Mouse (Mus musculus): ENCODE results near the gene Ccs. TPM values are rescaled to one million over a fixed set of nuclear protein-coding genes. Genes with fewer than 3 reads are reported as not detected.
"Not testable (repeated sequence)": the region's sequence is repeated elsewhere in the genome, so short reads cannot be mapped to it uniquely, and the experiment has no call there.

The Ccs gene
- 30.0 and 30.6 TPM in 2 replicates for total RNA-seq (2015)
- 31.9 and 32.3 TPM in 2 replicates for total RNA-seq (2017)

DNA sequence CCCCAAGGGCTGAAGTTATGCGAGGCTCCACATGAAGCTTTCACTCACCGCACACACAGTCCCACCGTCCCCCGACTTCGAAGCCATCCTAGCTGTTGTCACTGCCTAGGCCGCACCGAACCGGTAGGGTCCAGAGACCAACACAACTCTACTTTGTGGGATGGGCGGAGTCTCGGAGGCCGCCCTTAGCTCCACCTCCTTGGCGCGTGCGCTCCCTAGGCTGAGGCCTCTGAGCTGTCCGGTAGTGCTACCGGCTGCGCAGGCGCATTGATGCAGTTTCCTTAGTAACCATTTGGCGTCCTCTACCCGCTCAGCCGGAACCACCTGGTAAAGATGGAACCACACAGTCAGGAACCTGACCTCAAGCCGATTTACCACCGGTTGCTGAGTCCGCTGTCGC lies at the start of gene Ccs, which contains the start of gene Ccdc87:
Gene Ccs, minus strand, starts transcription at position 184 of the 400 bp plus-strand sequence.
Gene Ccdc87, plus strand, starts transcription at position 218 of the 400 bp plus-strand sequence.
- ATAC-seq (replicated peaks; ENCODE audit: poor library complexity): peak; percentile 98

DNA sequence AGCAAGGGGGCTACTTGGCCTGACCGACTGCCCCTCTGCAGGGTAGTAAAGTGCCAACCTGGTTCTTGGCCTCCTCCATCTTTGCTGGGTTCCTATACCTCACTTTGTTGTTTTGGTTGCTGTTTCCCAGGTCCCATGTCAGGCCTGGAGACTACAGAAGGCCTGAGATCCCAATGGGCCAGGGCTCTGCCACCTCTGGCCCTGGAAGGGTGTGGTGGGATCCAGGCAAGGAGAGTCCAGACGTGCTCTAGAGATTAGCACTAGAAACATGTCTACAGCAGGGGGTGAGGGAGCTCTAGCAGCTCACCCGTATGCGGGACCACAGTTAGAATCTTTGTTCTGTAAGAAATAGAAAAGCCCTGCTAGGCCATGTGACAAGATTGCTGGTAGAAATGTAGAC lies 44.8 kb upstream of the Ccs start:
- ATAC-seq (replicated peaks; ENCODE audit: poor library complexity): peak; percentile 23; the same call in 1 of the 2 replicates

DNA sequence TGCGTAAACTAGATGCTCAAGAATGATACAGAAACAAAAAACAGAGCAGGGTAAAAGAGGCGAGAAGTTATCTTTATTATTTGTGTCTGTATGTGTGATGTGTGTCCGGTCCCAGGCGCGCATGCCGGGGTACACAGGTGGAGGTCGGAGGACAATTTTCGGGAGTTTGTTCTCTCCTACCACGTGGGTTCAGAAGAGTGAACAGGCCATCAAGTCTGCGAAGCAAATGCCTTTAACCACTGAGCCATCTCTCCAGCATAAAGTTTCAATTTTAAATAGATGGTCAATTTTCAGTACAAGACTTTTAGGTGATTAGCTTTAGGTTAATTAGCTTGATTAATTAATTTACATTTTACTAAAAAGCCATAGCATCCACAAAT lies 40.2 kb upstream of the Ccs start:
- ATAC-seq (replicated peaks; ENCODE audit: poor library complexity): no peak

DNA sequence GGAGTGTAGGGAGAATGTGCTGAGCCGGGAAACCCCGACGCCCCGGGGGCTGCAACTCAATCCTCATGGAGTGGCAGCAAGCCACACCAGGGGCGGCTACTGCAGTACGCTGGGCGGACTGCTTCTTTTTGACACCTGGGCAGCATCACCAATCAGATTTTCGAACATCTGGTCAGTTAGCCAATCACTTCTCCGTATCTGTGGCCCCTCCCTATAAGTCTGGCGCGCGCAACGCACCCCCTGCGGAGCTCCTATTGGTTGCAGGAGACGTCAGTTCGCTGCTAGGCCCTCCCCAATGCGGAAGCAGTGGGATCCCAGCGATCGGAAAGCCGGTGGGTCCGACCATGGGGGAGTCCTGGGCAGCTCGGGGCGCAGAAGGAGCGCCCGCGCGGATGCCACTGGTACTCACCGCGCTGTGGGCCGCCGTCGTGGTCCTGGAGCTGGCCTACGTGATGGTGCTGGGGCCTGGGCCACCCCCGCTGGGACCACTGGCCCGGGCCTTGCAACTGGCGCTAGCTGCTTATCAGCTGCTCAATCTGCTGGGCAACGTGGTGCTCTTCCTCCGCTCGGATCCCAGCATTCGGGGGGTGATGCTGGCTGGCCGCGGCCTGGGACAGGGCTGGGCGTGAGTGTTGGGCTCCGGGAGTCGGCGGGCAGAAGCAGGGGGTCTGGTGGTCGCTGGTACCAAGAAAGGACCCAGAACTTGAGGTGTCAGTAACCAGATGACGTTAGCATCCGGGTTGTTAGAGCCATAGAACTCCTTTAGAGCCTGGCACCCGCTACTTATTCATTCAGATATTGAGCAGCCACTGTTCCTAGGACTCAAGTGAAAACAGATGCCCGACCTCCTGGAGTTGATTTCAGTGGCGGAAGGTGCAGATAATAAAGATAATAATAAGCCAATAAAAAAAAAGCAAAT lies 39.5 kb upstream of the Ccs start, which contains the start of gene Zdhhc24:
Gene Zdhhc24, plus strand, starts transcription at position 264 of the 919 bp plus-strand sequence.
- ATAC-seq (replicated peaks; ENCODE audit: poor library complexity): peak; percentile 98

DNA sequence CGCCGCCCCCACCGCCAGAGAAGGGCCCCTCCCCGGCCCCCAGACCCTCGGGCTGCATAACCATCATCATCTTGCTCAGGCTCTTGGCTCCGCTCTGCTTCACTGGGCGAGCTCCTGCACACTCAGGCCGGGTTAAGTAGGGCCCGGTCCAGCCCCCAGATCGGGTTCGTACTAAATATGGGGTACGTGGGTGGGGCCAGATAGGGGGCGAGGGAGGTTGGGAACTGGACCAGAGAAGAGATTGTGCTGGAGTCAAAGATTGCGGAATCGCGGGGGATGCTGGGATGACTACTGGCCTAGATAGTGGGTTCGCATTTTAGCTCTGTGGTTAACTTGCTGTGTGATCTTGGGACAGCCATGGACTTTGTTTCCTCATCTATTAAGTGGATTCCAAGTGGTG lies 38.7 kb upstream of the Ccs start, which contains the start of gene Actn3:
Gene Actn3, minus strand, starts transcription at position 125 of the 400 bp plus-strand sequence.
- no peak for ATAC-seq (replicated peaks; ENCODE audit: poor library complexity)

DNA sequence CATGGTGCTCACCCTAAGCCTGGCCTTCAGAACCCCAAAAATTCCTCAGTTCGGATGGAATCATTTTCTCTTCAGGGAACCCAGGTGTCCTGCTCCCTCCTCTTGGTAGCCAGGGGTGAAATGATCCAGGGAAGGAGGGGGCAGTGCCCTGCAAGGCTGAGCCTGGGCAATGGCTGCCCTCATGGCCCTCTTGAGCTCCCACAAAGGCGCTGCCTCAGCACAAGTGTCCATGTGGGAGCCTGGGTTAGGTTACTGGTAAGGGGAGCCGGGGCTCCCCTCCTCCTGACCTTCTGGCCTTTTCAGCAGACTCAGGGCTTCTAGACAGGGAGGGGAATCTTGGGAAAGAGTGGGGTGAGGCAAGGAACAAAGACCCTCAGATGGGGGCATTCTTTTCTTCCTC lies 37.6 kb upstream of the Ccs start:
- no peak for ATAC-seq (replicated peaks; ENCODE audit: poor library complexity)

DNA sequence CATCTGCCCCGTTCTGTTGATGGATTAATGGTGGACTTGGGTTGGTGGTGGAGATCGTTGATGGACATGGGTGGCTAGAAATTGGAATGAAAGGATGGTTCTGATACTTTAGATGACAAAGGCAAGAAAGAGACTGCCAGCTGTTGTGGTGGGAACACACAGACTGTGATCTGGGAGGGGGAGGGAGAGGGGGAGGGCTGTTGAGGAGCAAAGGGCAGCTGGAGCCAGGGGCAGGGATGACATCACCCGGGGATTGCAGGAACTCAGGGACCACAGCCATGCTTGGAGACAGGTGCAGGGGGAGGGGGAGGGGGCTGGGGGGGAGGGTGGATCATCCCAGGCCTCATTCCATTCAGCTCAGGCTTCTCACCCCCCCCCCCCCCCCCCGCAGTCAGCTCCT lies 37.1 kb upstream of the Ccs start:
- no peak for ATAC-seq (replicated peaks; ENCODE audit: poor library complexity)

DNA sequence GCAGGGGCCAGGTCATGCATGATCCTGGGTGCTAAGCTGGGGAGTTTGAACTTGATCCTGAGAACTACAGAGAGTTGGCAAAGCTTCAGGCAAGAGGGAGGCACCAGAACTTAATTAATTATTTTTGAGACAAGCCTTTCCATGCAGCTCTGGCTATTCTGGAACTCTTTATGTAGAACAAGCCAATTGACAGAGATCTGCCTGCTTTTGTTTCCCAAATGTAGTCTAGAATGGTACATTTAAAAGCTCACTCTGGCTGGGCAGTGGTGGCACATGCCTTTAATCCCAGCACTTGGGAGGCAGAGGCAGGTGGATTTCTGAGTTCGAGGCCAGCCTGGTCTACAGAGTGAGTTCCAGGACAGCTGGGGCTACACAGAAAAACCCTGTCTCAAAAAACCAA lies 35.5 kb upstream of the Ccs start:
- ATAC-seq (replicated peaks; ENCODE audit: poor library complexity): not testable (repeated sequence)

DNA sequence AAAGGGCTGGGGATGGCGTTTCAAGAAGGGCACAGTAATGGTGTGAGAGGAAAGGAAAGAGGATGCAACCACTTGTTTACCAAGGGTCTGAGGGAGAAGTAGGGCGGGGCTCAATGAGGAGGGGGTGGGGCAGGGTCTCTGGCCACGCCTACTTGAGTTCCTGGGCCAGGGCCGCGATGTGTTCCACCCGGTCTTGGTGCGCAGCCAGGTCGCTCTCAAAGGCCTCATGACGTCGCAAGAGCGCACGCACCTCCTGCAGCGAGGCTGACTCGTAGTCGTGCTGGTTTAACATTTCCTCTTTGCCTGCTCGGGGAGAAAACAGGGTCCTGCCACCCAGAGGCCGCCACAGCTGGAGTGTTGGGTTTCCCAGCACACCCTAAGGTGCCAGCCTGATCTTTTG lies 26.0 kb upstream of the Ccs start:
- peak; percentile 63 for ATAC-seq (replicated peaks; ENCODE audit: poor library complexity)

DNA sequence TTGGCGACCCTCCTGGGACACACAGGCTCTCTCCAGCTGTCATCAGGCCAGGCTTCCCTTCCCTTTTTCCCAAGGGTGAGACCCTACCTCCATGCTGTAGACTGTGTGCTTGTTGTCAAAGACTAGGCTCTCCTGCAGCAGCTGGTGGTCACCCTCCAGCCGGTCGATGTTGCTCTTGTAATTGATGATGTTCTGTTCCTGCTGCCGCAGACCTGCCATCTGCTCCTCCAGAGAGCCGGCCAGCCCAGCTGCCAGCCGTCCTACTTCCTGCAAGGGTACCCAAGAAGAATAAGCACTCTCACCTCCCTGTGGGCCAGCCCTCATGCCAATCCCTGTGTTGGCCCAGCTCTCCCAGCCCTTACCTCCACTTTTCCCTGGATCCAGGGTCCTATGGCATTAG lies 23.9 kb upstream of the Ccs start:
- no peak for ATAC-seq (replicated peaks; ENCODE audit: poor library complexity)

DNA sequence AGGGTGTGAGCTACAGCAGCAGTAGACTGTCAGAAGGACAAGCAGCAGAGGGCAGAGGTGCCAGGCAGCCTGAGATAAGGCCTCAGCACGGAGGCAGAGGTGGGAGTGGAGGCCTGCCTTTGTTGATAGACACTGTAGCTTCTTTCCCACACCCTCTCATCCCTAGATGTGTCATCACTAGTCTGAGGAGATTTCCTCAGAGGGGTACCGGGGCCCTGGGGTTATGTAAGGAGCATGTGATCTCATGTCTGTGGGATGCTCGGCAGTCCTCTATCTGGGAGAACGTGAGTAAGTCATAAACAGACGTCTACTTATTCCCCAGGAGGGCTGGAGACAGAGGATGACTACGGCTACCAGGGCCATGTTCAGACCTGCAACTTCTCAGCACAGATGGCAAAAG lies 19.9 kb upstream of the Ccs start:
- peak; percentile 96 for ATAC-seq (replicated peaks; ENCODE audit: poor library complexity)

DNA sequence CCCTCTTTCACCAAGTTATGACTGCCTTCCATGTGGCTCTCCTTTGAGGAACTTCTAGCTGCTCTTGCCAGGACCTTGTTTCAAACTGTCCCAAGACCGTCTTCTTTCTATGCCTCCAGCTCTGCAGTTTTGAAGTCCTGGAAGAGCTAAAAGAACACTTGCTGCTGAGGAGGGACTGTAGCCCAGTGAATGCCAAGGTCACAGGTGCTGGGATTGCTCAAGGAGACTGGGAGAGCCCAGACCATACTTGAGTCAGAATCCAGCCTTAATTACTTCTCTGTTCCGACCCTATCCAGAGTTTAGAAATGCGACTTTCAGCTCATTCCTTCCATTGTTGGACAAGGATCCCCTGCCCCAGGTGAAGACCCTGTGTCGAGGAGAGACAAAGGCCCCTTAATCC lies 16.8 kb upstream of the Ccs start:
- no peak for ATAC-seq (replicated peaks; ENCODE audit: poor library complexity)

DNA sequence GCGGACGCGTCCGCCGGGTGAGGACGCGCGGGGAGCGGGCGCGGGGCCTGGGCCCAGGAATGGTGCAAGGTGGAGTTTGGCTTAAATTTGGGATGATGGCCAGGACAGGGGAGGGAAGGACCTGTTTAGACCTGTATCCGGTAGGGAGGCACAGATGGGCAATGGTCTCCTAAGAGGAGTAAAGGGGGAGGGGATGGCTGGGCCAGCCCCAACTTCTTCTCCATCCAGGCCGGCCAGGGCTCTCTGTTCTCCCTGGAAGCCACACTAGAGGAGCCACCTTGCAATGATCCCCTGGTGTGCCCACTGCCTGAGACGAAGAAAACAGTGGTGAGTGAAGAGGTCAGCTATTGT lies 16.3 kb upstream of the Ccs start:
- no peak for ATAC-seq (replicated peaks; ENCODE audit: poor library complexity)

DNA sequence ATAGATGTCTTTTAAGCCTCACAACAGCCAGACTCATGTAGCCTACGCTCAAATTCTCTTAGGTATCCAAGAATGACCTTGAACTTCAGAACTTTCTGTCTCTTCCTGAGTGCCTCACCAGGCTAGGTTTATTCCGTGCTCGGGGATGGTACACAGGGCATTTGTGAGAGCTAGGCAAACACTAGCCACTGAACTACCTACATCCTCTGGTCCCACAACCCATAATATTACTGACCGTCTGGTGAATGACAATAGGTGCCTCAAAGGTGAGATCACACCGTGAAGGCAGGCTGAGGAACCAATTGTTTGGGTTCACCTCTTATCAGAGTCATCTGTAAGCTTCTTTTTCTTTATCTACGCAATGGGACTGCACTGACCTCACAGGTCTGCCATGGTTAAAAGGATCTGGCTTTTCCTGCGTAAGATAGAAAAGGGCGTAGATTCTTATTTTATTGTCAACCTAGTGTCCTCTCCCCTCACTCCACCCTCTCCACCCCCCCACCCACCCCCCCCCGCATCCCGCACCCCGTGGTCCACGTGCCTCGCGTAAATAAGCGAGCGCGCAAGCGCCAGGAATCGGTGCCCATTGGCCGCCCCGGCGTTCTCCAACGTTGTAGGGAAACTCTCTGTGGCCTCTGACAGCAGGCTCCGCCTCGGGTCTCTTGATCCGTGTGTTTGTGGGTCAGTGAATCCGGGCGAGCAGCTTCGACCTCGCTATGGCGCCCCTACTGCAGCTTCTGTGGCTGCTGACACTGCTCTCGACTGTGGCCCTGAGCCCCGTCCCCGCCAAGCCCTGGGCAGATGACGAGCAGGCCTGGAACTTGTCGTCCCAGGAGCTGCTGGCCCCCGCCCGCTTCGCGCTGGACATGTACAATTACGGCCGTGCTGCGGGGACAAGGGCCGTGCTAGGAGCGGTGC lies 15.7 kb upstream of the Ccs start, which contains the start of gene Ctsf:
Gene Ctsf, plus strand, starts transcription at position 579 of the 918 bp plus-strand sequence.
- ATAC-seq (replicated peaks; ENCODE audit: poor library complexity): peak; percentile 54

DNA sequence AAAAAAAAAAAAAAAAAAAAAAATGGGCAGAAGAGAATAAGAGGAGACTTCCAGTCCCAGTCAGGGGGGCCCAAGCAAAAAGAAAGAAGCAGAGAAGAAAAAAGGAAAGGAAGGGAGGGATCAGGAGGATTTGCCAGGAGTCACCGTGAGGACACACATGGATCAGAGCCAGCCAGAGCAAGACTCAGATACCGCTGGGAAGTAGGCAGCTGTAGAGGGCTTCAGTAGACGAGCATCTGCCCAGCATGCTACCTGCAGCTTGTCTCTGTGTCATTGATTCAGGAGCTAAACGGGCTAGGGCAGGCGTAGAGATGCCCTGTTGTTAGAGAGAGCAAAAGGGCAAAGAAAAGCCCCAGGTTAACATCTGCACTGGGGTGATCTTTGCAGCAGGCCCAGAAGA lies 11.1 kb upstream of the Ccs start:
- ATAC-seq (replicated peaks; ENCODE audit: poor library complexity): no peak

DNA sequence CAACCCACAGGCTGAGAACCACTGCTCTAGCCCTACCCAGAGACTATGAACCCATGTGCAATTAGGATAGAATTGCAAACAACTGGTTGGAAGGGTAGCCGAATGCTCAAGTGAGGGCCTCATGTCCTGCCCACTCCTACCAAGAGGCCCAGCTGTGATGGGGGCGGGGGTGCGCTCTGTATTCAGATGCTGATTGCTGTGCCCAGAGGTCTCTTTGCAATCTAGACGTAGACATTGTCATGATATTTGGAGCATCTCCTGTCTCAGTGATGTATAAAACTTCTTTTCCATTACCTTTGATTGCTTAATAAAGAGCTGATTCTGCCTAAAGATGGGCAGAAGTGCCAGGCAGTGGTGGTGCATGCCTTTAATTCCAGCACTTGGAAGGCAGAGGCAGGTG lies 10.7 kb upstream of the Ccs start:
- no peak for ATAC-seq (replicated peaks; ENCODE audit: poor library complexity)

DNA sequence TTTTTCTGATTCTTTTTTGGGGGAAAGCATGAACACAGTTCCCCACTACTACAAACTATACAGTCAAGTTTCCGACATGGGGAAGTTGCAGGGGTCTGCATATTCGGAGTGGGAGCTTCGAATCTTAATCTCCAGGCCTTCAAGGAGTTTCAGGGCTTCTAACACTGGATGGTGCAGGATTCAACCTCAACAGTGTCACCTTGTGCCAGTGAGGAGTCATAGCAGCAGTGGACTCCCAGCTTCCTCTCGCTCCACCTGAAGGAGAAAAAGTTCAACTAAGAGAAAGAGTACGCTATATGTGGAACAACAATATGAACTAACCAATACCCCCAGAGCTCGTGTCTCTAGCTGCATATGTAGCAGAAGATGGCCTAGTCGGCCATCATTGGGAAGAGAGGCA lies 8.4 kb upstream of the Ccs start:
- ATAC-seq (replicated peaks; ENCODE audit: poor library complexity): peak; percentile 83

DNA sequence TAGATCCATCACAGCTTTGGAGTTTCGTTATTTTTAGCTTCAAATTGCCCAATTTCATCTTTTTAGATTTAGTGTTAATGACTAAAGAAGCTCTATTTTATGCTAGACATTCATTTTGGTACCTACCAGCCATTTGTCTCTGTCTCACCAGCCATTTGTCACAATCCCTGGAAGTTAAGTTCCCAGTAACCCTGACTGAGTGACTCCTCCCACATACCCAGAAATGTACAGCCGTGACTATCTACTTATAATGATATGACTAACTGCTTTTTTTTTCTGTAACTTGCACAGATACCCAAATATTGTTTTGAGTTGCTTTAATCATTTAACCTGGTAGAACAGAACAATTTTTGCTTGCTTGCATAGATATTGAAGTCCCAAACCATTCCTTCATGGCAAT lies 6.7 kb upstream of the Ccs start:
- ATAC-seq (replicated peaks; ENCODE audit: poor library complexity): no peak

DNA sequence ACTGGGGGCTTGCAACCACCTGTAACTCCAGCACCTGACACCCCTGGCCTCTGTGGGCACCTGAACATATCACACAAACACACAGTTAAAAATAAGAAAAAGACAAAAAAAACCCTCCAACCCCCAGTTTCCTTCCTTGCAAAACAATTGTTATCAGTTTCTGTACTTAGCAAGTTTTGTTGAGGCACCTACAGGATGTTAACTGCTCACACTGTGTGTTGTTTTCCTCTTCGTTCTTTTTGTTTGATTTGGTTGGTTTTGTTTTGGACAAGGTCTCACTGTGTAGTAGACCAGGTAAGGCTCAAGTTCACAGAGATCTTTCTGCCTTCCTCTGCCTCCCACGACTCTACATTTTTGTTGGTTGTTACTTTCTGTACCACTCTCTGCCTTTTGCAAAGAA lies 3.5 kb upstream of the Ccs start:
- no peak for ATAC-seq (replicated peaks; ENCODE audit: poor library complexity)

DNA sequence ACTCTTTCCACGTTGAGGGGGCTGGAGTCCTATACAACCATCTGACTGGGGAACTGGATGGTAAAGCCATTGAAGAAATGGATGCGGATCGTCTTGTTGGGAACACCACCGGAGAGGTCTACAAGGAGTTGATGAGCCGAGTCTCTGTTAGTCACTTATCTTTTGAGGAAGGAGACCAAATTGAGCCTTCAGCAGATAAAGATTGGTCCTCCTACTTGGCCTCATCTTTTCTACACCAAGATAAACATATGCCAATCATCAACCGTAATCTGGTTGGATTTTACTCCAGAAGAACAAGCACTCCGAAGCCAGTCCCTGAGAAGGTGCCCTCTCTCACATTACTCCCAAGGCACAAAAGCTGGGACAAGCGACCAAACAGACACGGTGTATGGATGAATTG lies 1.7 kb upstream of the Ccs start:
- no peak for ATAC-seq (replicated peaks; ENCODE audit: poor library complexity)

DNA sequence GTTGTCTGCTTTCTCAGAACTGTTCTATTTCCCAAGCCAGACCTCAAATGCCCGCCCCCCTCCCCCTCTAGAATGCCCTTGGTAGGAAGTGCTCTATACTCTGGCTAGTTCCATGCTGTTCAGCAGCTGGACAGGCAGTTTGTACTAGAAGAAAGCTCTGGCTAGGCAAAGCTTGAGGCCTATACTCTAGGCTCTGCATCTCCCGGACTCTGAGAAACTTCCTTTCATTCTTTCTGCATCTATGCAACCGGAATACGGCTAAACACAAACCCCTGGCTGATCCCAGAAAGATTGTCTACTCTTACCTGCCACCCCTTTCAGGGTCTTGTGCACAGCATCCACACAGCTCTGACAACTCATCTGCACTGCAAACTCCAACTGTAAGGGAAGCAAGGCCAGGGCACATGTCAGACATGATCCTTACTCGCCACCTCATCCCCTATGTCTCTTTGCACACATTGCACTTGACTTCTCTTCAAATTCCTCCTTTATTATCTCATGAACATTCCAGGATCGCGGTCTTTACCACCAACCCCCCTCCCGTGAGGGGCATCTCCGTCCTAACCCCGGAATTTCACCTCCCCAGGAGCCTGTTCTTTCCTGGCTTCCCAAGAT lies 499 bp downstream of the Ccs start:
- no peak for ATAC-seq (replicated peaks; ENCODE audit: poor library complexity)
